Mouse (Mus musculus) thymus, postnatal 10 days (tissue): ENCODE results near the gene Cox6a1.
"Not testable (repeated sequence)": the region's sequence is repeated elsewhere in the genome, so short reads cannot be mapped to it uniquely, and the experiment has no call there.

ENCODE experiments used
- DNase-seq, 2 experiments: peaks; one replicate each; pipeline ENCODE4 v3.0.0; 2021; ENCODE audit warnings: low spot score in 2 of 2

The Cox6a1 gene

GRCm38 (mm10) chr5:115348546-115349224 lies at the start of gene Cox6a1:
TSS of gene Cox6a1 (minus strand) at chr5:115348981.
- peak; percentile 97 to 99 for DNase-seq

GRCm38 (mm10) chr5:115397839-115398780 lies 49.3 kb upstream of the Cox6a1 start:
- DNase-seq = no peak

GRCm38 (mm10) chr5:115396654-115397053 lies 47.9 kb upstream of the Cox6a1 start:
- no peak for DNase-seq

- no peak for DNase-seq
Measured at GRCm38 (mm10) chr5:115394836-115395235, 46.1 kb upstream of the Cox6a1 start.

GRCm38 (mm10) chr5:115394223-115394622 lies 45.4 kb upstream of the Cox6a1 start:
- no peak for DNase-seq

- no peak for DNase-seq
Measured at GRCm38 (mm10) chr5:115392969-115393368, 44.2 kb upstream of the Cox6a1 start.

- no peak for DNase-seq
Measured at GRCm38 (mm10) chr5:115391935-115392334, 43.2 kb upstream of the Cox6a1 start.

- DNase-seq = not testable (repeated sequence)
Measured at GRCm38 (mm10) chr5:115378882-115379281, 30.1 kb upstream of the Cox6a1 start.

GRCm38 (mm10) chr5:115375436-115375835 lies 26.7 kb upstream of the Cox6a1 start:
- DNase-seq = no peak

GRCm38 (mm10) chr5:115374204-115374820 lies 25.5 kb upstream of the Cox6a1 start:
- DNase-seq = no peak

- DNase-seq = no peak
Measured at GRCm38 (mm10) chr5:115373441-115374203, 24.8 kb upstream of the Cox6a1 start.

GRCm38 (mm10) chr5:115371736-115372135 lies 23.0 kb upstream of the Cox6a1 start:
- no peak for DNase-seq

GRCm38 (mm10) chr5:115364782-115365181 lies 16.0 kb upstream of the Cox6a1 start:
- no peak for DNase-seq

- no peak for DNase-seq
Measured at GRCm38 (mm10) chr5:115362819-115363714, 14.3 kb upstream of the Cox6a1 start.

GRCm38 (mm10) chr5:115362216-115362615 lies 13.4 kb upstream of the Cox6a1 start:
- no peak for DNase-seq

- no peak for DNase-seq
Measured at GRCm38 (mm10) chr5:115359851-115360372, 11.1 kb upstream of the Cox6a1 start.

- no peak for DNase-seq
Measured at GRCm38 (mm10) chr5:115359438-115359837, 10.7 kb upstream of the Cox6a1 start.

GRCm38 (mm10) chr5:115358872-115359271 lies 10.1 kb upstream of the Cox6a1 start:
- DNase-seq = peak; percentile 51 to 87

GRCm38 (mm10) chr5:115355070-115355469 lies 6.3 kb upstream of the Cox6a1 start:
- no peak for DNase-seq

- no peak for DNase-seq
Measured at GRCm38 (mm10) chr5:115351348-115351747, 2.6 kb upstream of the Cox6a1 start.
